Mouse (Mus musculus): ENCODE measurements at regions not wholly inside any gene's neighbourhood (a gene's known extent, or its start where the extent isn't known, plus 50 kb on each side); places are given as distances from the start of the nearest gene placed in this dataset.
A peak's percentile ranks its signal among the peaks of the same experiment; 100 is the strongest.

- 69% methylated on average over 8 of the region's 8 CpGs for WGBS
- Histone ChIP-seq H3K27ac (replicated peaks) (no peak overlapping the region), H3K4me1 (peaks cover 10% of the 10 kb centered on the region; the same call in 1 of the 2 replicates), H3K9ac (replicated peaks) (no peak overlapping the region), H3K36me3 (no peaks in the 10 kb centered on the region), H3K9me3 (no peaks in the 10 kb centered on the region), H3K4me3 (no peak overlapping the region), H3K4me2 (replicated peaks) (no peak overlapping the region), H3K27me3 (no peaks in the 10 kb centered on the region)
- no peak for ATAC-seq (ENCODE audit: low FRiP score, low read depth)
Observed at GRCm38 (mm10) chr8:126756300-126757097, 162.7 kb upstream of the Irf2bp2 start.

- ATAC-seq (ENCODE audit: low FRiP score, low read depth) = no peak
- Histone ChIP-seq H3K4me1 (peaks cover 10% of the 10 kb centered on the region; the same call in 1 of the 2 replicates), H3K4me2 (replicated peaks) (no peak overlapping the region), H3K36me3 (no peaks in the 10 kb centered on the region), H3K27me3 (no peaks in the 10 kb centered on the region), H3K9ac (replicated peaks) (no peak overlapping the region), H3K27ac (replicated peaks) (no peak overlapping the region), H3K4me3 (no peak overlapping the region), H3K9me3 (no peaks in the 10 kb centered on the region)
- WGBS = 91% methylated on average over 5 of the region's 5 CpGs
Observed at GRCm38 (mm10) chr8:126755669-126756068, 161.9 kb upstream of the Irf2bp2 start.

GRCm38 (mm10) chr8:126754361-126754809, 160.6 kb upstream of the Irf2bp2 start:
- no peaks in the 10 kb centered on the region for H3K36me3 ChIP-seq
- no peak overlapping the region for H3K4me2 ChIP-seq (replicated peaks)
- H3K4me1 ChIP-seq = peaks cover 10% of the 10 kb centered on the region; the same call in 1 of the 2 replicates
- 89% methylated on average over 8 of the region's 8 CpGs for WGBS
- H3K9me3 ChIP-seq = no peaks in the 10 kb centered on the region
- H3K27me3 ChIP-seq = no peaks in the 10 kb centered on the region
- ATAC-seq (ENCODE audit: low FRiP score, low read depth) = no peak
- H3K27ac ChIP-seq (replicated peaks) = no peak overlapping the region
- no peak overlapping the region for H3K9ac ChIP-seq (replicated peaks)
- H3K4me3 ChIP-seq = no peak overlapping the region

GRCm38 (mm10) chr8:126753059-126753855, 159.5 kb upstream of the Irf2bp2 start:
- Histone ChIP-seq H3K27me3 (no peaks in the 10 kb centered on the region), H3K36me3 (no peaks in the 10 kb centered on the region), H3K27ac (replicated peaks) (no peak overlapping the region), H3K9me3 (no peaks in the 10 kb centered on the region), H3K4me3 (no peak overlapping the region), H3K4me2 (replicated peaks) (no peak overlapping the region), H3K4me1 (peaks cover 10% of the 10 kb centered on the region; the same call in 1 of the 2 replicates), H3K9ac (replicated peaks) (no peak overlapping the region)
- 0 out of 2 replicates have a peak, but pooled peaks have one; percentile 38 for ATAC-seq (ENCODE audit: low FRiP score, low read depth)
- 71% methylated on average over 4 of the region's 4 CpGs for WGBS

GRCm38 (mm10) chr8:126751416-126752140, 157.8 kb upstream of the Irf2bp2 start:
- WGBS = 84% methylated on average over 6 of the region's 6 CpGs

GRCm38 (mm10) chr8:126745992-126746775, 152.4 kb upstream of the Irf2bp2 start:
- H3K4me3 ChIP-seq = no peak overlapping the region
- H3K4me1 ChIP-seq = no peaks in the 10 kb centered on the region; the same call in 1 of the 2 replicates
- no peaks in the 10 kb centered on the region for H3K9me3 ChIP-seq
- H3K27ac ChIP-seq (replicated peaks) = no peak overlapping the region
- H3K27me3 ChIP-seq = no peaks in the 10 kb centered on the region
- no peaks in the 10 kb centered on the region for H3K36me3 ChIP-seq
- no peak overlapping the region for H3K4me2 ChIP-seq (replicated peaks)
- H3K9ac ChIP-seq (replicated peaks) = no peak overlapping the region
- 79% methylated on average over 18 of the region's 18 CpGs for WGBS
- no peak for ATAC-seq (ENCODE audit: low FRiP score, low read depth)

More at GRCm38 (mm10) chr8:126751416-126752140, 157.8 kb upstream of the Irf2bp2 start:
- no peak overlapping the region for H3K27ac ChIP-seq (replicated peaks)
- H3K4me2 ChIP-seq (replicated peaks) = no peak overlapping the region
- ATAC-seq (ENCODE audit: low FRiP score, low read depth) = no peak
- no peaks in the 10 kb centered on the region for H3K36me3 ChIP-seq
- H3K27me3 ChIP-seq = no peaks in the 10 kb centered on the region
- no peaks in the 10 kb centered on the region for H3K9me3 ChIP-seq
- no peak overlapping the region for H3K4me3 ChIP-seq
- H3K4me1 ChIP-seq = peaks cover 10% of the 10 kb centered on the region; the same call in 1 of the 2 replicates
- H3K9ac ChIP-seq (replicated peaks) = no peak overlapping the region

- no peak overlapping the region for H3K9ac ChIP-seq (replicated peaks)
- no peak for ATAC-seq (ENCODE audit: low FRiP score, low read depth)
- no peak overlapping the region for H3K4me2 ChIP-seq (replicated peaks)
- H3K36me3 ChIP-seq = no peaks in the 10 kb centered on the region
- H3K4me1 ChIP-seq = no peaks in the 10 kb centered on the region; the same call in 1 of the 2 replicates
- H3K4me3 ChIP-seq = no peak overlapping the region
- H3K9me3 ChIP-seq = no peaks in the 10 kb centered on the region
- 83% methylated on average over 10 of the region's 10 CpGs for WGBS
- H3K27me3 ChIP-seq = no peaks in the 10 kb centered on the region
- no peak overlapping the region for H3K27ac ChIP-seq (replicated peaks)
Observed at GRCm38 (mm10) chr8:126744747-126745382, 151.1 kb upstream of the Irf2bp2 start.

GRCm38 (mm10) chr8:126743296-126743695, 149.5 kb upstream of the Irf2bp2 start:
- H3K4me1 ChIP-seq = no peaks in the 10 kb centered on the region; the same call in 1 of the 2 replicates
- H3K27me3 ChIP-seq = no peaks in the 10 kb centered on the region
- H3K9me3 ChIP-seq = no peaks in the 10 kb centered on the region
- ATAC-seq (ENCODE audit: low FRiP score, low read depth) = no peak
- no peak overlapping the region for H3K4me2 ChIP-seq (replicated peaks)
- no peak overlapping the region for H3K27ac ChIP-seq (replicated peaks)
- WGBS = 78% methylated on average over 9 of the region's 9 CpGs
- H3K4me3 ChIP-seq = no peak overlapping the region
- no peaks in the 10 kb centered on the region for H3K36me3 ChIP-seq
- no peak overlapping the region for H3K9ac ChIP-seq (replicated peaks)

- no peak for ATAC-seq (ENCODE audit: low FRiP score, low read depth)
- WGBS = 90% methylated on average over 3 of the region's 3 CpGs
- Histone ChIP-seq H3K27ac (replicated peaks) (no peak overlapping the region), H3K4me2 (replicated peaks) (no peak overlapping the region), H3K27me3 (no peaks in the 10 kb centered on the region), H3K36me3 (no peaks in the 10 kb centered on the region), H3K9me3 (no peaks in the 10 kb centered on the region), H3K9ac (replicated peaks) (no peak overlapping the region), H3K4me3 (no peak overlapping the region), H3K4me1 (no peaks in the 10 kb centered on the region; the same call in 1 of the 2 replicates)
Observed at GRCm38 (mm10) chr8:126742081-126742480, 148.3 kb upstream of the Irf2bp2 start.

GRCm38 (mm10) chr8:126741031-126741430, 147.2 kb upstream of the Irf2bp2 start:
- Histone ChIP-seq H3K9ac (replicated peaks) (no peak overlapping the region), H3K36me3 (no peaks in the 10 kb centered on the region), H3K27ac (replicated peaks) (no peak overlapping the region), H3K27me3 (no peaks in the 10 kb centered on the region), H3K4me1 (peaks cover 10% of the 10 kb centered on the region), H3K9me3 (no peaks in the 10 kb centered on the region), H3K4me3 (no peak overlapping the region), H3K4me2 (replicated peaks) (no peak overlapping the region)
- ATAC-seq (ENCODE audit: low FRiP score, low read depth) = no peak
- WGBS = 84% methylated on average over 3 of the region's 3 CpGs

- no peak overlapping the region for H3K4me2 ChIP-seq (replicated peaks)
- no peaks in the 10 kb centered on the region for H3K9me3 ChIP-seq
- no peaks in the 10 kb centered on the region; the same call in 1 of the 2 replicates for H3K27me3 ChIP-seq
- ATAC-seq (ENCODE audit: low FRiP score, low read depth) = no peak
- no peak overlapping the region for H3K9ac ChIP-seq (replicated peaks)
- 94% methylated on average over 10 of the region's 10 CpGs for WGBS
- no peaks in the 10 kb centered on the region for H3K36me3 ChIP-seq
- no peak overlapping the region for H3K4me3 ChIP-seq
- H3K4me1 ChIP-seq = peaks cover 22% of the 10 kb centered on the region
- no peak overlapping the region for H3K27ac ChIP-seq (replicated peaks)
Observed at GRCm38 (mm10) chr8:126739768-126740167, 146.0 kb upstream of the Irf2bp2 start.
